Mouse (Mus musculus) frontal cortex, postnatal 25 days (tissue): ENCODE measurements at regions not wholly inside any gene's neighbourhood (a gene's known extent, or its start where the extent isn't known, plus 50 kb on each side); places are given as distances from the start of the nearest gene placed in this dataset.
"Not testable (repeated sequence)": the region's sequence is repeated elsewhere in the genome, so short reads cannot be mapped to it uniquely, and the experiment has no call there.

ENCODE experiments used
- DNase-seq, 2 experiments: peaks; one replicate each; pipeline ENCODE4 v3.0.0; 2022; ENCODE audit warnings: low spot score in 2 of 2

DNA sequence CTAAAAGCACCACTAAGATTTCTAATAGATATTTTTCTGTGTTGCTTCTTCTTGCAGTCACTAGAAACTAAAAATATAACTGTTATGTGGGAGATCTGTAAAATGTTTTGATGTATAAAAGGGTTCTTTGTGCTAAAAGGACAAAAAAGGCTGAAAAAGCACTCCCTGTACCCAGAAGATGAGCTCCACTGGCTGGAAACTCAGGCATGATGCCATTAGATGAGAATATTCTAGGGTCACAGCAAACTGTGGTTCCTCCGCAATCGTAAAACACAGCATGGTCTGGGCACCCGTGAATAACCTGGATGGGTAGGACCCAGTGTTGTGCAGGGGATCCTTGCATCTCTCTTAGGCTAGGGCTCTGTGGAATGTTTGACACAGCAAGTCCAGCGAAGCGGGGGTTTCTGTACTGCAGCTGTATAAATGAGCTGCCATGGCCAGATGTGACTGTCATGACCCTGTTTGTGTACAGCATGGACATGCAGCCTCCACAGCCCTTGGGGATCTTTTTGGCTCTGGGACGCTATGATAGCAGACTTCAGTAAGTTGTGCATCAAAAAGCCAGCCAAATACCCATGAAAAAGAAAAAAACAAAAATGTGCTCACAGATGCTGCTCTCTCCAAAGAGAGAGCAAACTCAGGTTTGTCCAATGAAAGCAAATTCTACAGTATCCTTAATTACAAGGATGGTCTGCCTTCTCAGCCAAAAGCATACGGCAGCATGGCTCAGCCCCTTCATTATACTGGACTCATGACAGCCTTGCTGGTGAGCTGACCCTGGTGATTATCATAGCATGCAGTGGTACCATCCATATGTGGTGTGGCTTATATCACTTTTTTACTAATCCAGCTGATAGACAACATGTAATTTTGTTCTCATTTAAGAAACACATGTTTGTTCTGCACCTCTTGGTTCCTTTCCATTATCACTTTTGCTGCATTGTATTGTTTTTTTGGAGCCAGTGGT, 103.9 kb upstream of the Arhgap20 start:
- no peak for DNase-seq

- DNase-seq, result no peak
Observed at GRCm38 (mm10) chr9:51661911-51662310, 103.2 kb upstream of the Arhgap20 start.

- no peak for DNase-seq
Observed at GRCm38 (mm10) chr9:51664353-51664752, 100.8 kb upstream of the Arhgap20 start.

GRCm38 (mm10) chr9:51664876-51665275, 100.3 kb upstream of the Arhgap20 start:
- DNase-seq, result no peak

- DNase-seq, result not testable (repeated sequence)
Observed at GRCm38 (mm10) chr9:51668976-51669375, 96.2 kb upstream of the Arhgap20 start.

DNA sequence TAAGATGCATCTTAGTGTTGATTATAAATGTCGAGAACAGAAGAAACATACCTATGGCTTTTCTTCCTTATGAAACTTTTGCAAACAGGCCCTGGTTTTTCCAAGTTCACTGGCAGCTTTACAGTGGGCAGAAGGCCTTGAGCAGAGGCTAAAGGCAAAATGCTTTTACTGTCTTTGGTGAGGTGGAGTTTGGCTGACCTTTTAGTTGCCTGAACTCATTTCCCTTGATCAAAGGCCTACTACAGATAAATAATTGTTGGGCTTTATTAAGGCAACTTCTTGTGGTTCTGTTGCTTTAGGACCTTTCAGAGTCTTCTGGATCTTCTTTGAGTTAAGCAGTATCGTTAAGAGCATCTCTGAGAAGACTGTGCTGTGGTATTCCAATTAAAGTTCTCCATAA, 94.6 kb upstream of the Arhgap20 start:
- no peak for DNase-seq

DNA sequence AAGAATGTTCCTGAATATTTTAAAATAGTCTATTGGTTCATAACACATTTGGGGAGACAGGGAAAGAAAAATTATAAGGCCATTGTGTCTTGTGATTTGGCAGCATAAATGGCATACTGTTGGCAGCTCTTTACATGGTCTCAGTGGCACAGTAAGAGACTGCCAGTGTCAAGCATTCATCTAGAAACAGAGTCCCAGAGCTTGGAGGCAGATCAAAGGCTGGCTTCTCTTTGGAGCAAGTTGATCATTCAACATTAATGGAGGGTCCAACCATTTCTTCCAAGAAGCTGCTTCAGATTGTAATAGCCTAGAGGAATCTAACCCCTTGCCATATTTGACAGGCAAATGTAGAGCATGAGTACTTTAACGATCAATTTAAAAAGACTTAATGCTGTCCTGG, 78.6 kb upstream of the Arhgap20 start:
- DNase-seq, result no peak

- no peak for DNase-seq
Observed at GRCm38 (mm10) chr9:51714326-51714725, 50.8 kb upstream of the Arhgap20 start.
